Mouse (Mus musculus) testis, postnatal 14 days (tissue): Measurements from ENCODE around the gene Satb1.

Source experiments
- DNase-seq: peaks from one replicate; pipeline ENCODE4 v3.0.0; 2021; ENCODE audit warnings: low spot score

Gene Satb1

GRCm38 (mm10) chr17:51775070-51775881, 57.8 kb downstream of the Satb1 start:
- no peak for DNase-seq

GRCm38 (mm10) chr17:51763600-51763999, 69.5 kb downstream of the Satb1 start:
- no peak for DNase-seq

- DNase-seq: no peak
Measured at GRCm38 (mm10) chr17:51762503-51762902, 70.6 kb downstream of the Satb1 start.

GRCm38 (mm10) chr17:51760997-51761655, 72.0 kb downstream of the Satb1 start:
- no peak for DNase-seq

DNA sequence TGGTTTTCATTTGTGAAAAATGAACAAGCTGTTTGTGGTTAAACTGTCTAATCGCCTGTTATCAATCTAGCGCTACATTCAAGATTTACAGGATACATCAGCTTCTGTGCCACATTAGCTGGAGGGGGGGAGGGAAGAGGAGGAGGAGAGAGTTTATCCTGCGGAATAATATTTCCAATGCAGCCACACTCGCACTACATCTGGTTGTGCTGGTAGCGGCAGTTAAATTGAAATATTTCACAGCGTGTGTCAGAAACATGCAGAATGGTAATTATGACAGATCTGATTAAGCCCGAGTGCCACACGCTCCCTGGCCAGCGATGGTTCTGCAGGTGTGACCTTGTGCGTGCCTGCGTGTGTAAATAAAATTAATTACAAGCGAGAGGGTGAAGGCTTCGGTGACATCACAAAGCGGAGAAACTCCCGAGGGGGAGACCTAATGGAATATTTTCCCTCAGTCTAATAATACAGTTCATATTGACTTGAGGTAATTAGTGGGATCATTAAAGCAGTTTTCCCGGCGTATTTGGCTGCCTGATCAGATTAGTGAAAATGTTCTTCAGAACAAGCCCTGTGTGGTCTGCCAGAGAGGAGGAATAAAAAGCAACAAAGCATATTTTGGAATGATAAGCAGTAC, 72.7 kb downstream of the Satb1 start:
- DNase-seq: no peak

DNA sequence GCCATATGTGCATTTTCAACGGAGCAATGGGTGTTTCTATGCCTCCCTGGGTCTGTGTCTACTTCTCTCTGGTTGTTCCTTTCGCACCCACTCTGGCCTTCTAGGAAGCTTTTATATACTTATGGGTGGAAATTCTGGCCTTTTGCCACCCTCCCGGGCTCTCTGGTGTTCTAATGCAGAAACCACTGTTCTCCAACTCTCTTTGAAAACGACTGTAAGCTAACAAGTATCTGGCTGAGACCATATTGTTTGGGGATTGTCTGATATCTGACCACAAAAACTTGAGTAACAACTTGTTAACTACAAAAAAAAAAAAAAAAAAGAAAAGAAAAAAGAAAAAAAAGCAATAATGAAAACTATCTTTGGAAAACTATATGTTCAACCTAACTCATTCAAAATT, 73.6 kb downstream of the Satb1 start:
- DNase-seq: no peak

- DNase-seq: no peak
Measured at GRCm38 (mm10) chr17:51752142-51752541, 80.9 kb downstream of the Satb1 start.

GRCm38 (mm10) chr17:51747204-51747603, 85.9 kb downstream of the Satb1 start:
- DNase-seq: no peak

DNA sequence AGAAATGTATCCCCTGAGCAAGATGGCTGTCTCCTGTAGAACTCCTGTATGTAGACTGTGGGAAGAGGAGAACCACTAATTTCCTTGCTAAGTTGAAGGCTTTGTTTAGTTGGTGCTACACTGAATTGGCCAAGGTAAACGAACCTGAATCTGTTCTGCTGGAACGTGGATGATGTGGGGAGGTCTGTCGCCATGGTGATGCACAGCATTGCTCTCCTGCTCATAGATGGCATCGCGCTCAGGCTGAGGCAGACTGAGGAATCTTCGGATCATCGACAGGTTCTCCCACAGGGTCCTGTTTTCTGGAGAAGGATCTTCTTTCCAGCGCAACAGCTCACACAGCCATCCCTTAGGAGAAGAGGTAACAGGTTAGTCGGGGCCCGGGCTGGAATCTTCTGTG, 90.6 kb downstream of the Satb1 start:
- no peak for DNase-seq

DNA sequence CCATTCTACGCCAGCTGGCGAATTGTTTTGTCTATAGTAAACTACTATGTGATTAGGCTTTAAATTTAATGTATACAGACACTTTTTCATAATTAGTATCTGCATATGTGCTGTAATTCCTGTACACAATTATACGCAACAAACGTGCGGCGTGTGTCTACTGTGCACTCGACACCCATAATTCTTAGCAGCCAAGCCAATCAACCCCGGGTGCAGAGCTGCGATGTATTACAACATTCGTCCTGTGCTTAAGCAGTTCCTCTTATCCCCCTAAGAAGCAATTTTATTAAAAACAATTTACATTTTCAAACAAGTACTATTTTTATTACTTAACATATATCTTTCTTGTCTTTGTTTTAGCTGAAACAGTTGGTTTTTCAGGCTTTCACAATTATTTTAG, 92.0 kb downstream of the Satb1 start:
- DNase-seq: no peak

DNA sequence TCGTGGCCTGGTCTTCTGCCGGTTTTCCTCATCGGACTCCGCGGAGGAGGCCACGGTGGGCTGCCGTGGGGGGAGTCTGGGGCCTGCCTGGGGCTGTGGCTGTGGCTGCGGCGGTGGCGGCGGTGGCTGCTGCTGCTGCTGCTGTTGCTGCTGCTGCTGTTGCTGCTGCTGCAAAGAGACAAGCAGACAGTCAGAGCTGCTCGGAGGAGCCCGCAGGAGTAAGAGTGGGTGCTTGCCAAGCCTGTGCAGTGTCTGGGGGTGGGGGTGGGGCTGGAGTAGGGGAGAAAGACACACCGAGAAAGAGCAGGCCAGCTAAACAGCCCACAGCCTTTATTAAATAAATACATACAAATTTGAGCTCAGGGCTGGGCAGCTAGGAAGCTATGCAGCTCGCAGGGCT, 92.8 kb downstream of the Satb1 start:
- DNase-seq: no peak

DNA sequence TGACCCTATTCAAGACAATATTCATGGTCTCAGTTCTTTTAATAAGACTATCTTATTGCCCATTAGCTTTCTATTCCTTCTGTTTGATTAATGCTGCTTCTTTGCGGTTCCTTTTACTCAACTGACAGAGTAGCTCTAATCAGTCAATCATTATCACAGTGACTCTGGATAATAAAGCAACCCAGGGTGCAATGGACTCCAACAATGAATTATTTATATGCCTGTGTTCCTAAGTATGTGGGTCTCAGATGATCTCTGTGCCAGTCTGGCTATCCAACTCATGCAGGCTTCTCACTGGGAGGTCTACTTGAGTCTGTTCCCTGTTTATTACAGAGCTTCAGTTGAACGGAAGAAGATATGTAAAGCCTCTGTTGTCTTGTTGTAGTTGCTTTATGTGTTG, 108.6 kb downstream of the Satb1 start:
- no peak for DNase-seq

DNA sequence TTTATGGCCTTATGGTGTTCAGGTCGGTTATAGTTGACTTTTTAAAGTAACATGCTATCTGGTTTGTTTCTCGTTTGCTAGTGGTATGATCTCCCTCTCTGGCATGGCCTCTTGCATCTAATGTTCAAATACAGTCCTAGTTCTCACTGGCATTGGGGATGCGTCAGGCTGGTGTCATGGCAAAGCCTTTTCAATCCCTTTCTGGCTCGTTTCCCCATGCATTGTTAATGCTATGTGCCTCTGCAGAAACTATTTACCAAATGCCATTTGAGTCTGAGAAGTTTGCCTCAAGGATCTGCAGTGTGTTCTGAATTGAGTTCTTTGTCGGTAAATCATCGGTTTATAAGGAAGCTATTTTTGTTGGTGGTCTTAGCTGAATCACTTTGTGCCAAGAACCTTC, 137.4 kb downstream of the Satb1 start:
- DNase-seq: no peak

- DNase-seq: no peak
Measured at GRCm38 (mm10) chr17:51695271-51695670, 137.8 kb downstream of the Satb1 start.

DNA sequence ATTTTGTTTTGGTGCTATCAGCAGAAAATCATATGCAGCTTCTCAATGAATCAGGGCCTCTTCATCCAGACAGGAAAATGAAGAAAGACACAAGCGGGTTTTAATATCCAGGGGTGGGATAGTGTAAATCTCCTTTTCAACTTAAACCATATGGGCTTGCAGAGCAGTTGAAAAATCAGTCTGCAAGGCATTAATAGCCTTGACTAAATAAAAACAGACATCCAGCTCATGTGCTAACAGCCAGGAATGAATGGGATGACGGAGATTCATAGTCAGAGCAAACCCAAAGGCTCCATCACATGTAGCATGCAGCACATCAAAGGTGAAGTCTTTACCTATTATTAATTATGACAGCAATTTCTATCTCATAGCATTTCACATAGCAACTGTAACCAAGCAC, 142.6 kb downstream of the Satb1 start:
- no peak for DNase-seq

DNA sequence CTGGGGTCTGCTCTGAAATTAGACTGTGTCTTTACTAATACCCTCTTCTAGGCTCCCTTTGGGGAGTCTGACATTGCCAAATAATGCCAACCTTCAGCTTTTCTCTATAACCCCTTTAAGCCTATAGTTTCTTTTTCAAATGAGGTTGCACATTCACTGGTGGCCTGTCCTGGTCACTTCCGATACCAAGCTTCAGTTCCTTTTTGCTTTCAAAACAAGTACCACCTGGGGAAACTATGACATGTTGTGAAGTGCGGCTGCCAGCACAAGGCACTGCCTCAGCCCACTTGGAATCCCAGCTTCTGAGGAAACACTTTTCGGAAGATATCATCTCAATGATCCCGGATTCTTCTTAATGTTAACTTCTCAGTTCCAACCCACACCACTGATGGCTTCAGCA, 145.9 kb downstream of the Satb1 start:
- DNase-seq: no peak
